25 mouse cellular contexts compared by ENCODE assay signal in the genomic region with DNA sequence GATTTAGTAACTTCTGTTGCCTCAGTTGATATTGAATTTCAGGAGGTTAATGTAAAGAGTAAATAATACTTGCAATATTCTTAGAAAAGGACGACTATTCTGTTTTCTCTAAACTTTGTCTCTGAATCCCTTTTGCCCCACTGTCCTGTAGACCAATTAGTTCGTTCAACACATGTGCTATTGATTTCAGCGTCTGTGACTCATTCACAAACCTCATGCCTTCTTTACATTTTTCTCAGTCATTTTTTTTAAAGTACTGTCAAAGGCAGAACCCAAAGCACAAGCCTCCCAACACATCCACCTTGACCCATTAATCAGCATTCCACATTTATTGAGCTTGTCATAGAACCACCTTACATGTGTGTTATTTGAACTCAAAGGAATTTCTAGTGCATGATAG. TPM values are rescaled to one million over a fixed set of nuclear protein-coding genes. Genes with fewer than 3 reads are reported as not detected.
DNase-seq lines count a peak whose midpoint lies in the region; ATAC-seq and TF ChIP-seq lines count a peak whose summit lies in the region.
"Had no signal": no experiment of that assay in that cellular context is flagged by ENCODE, and none has a peak within 500 bp of the region (broad histone marks: within the 10 kb centered on the region; RNA-seq: fewer than 3 reads in every experiment).

No protein-coding gene starts in this region.

- WGBS in embryonic facial prominence, embryonic 11.5 days = 52% methylated on average over 3 of the region's 3 CpGs
- 61% methylated on average over 3 of the region's 3 CpGs for WGBS in embryonic facial prominence, embryonic 10.5 days
- WGBS in forebrain, embryonic 12.5 days = 83% methylated on average over 3 of the region's 3 CpGs

- no peak for TF ChIP-seq POLR2A in CH12.LX (IDR thresholded peaks at IDR 0.05; ENCODE audit: low read depth, low read length)

- H3K4me3 ChIP-seq in embryonic facial prominence, embryonic 11.5 days (ENCODE audit: low read depth, low read length) = no peak overlapping the region
- no peak overlapping the region for H3K4me3 ChIP-seq in embryonic facial prominence, embryonic 10.5 days
- no peak overlapping the region for H3K4me3 ChIP-seq in CH12.LX (replicated peaks in 1 of 3; ENCODE audit: low read depth in 2 of 3, low read length in 2 of 3, poor library complexity in 1 of 3)
- no peak overlapping the region for H3K4me3 ChIP-seq in forebrain, embryonic 12.5 days (replicated peaks)

- H3K27me3 ChIP-seq in embryonic facial prominence, embryonic 11.5 days (ENCODE audit: control insufficient read depth, insufficient read depth, low read length) = no peaks in the 10 kb centered on the region
- no peaks in the 10 kb centered on the region for H3K27me3 ChIP-seq in embryonic facial prominence, embryonic 10.5 days (replicated peaks; ENCODE audit: low read depth, poor library complexity, severe bottlenecking)
- H3K27me3 ChIP-seq in CH12.LX (replicated peaks) = no peaks in the 10 kb centered on the region
- no peaks in the 10 kb centered on the region for H3K27me3 ChIP-seq in forebrain, embryonic 12.5 days

- H3K27ac ChIP-seq in embryonic facial prominence, embryonic 11.5 days (replicated peaks; ENCODE audit: low read depth, low read length) = no peak overlapping the region
- no peak overlapping the region for H3K27ac ChIP-seq in embryonic facial prominence, embryonic 10.5 days (replicated peaks)
- no peak overlapping the region for H3K27ac ChIP-seq in CH12.LX (ENCODE audit: insufficient read depth, low read depth)
- H3K27ac ChIP-seq in forebrain, embryonic 12.5 days = no peak overlapping the region

- no peak for TF ChIP-seq EP300 in CH12.LX (IDR thresholded peaks at IDR 0.05; ENCODE audit: low read length)

- TF ChIP-seq RAD21 in CH12.LX (IDR thresholded peaks at IDR 0.05; ENCODE audit: low read depth, low read length) = no peak

- H3K36me3 ChIP-seq in embryonic facial prominence, embryonic 11.5 days (replicated peaks; ENCODE audit: control insufficient read depth, insufficient read depth, low read depth, low read length) = no peaks in the 10 kb centered on the region
- no peaks in the 10 kb centered on the region for H3K36me3 ChIP-seq in embryonic facial prominence, embryonic 10.5 days (replicated peaks)
- no peaks in the 10 kb centered on the region for H3K36me3 ChIP-seq in CH12.LX (replicated peaks in 1 of 2; ENCODE audit: control insufficient read depth in 1 of 2, insufficient read depth in 1 of 2, low read length in 1 of 2)
- no peaks in the 10 kb centered on the region for H3K36me3 ChIP-seq in forebrain, embryonic 12.5 days (replicated peaks)
- H3K36me3 ChIP-seq: G1E had no signal

- no peak overlapping the region for H3K9ac ChIP-seq in embryonic facial prominence, embryonic 11.5 days (replicated peaks; ENCODE audit: low read length)
- no peak overlapping the region for H3K9ac ChIP-seq in CH12.LX (ENCODE audit: insufficient read depth, low read depth)
- H3K9ac ChIP-seq in forebrain, embryonic 12.5 days = no peak overlapping the region

- no peaks in the 10 kb centered on the region for H3K9me3 ChIP-seq in embryonic facial prominence, embryonic 11.5 days (replicated peaks; ENCODE audit: control insufficient read depth, low read length)
- no peaks in the 10 kb centered on the region for H3K9me3 ChIP-seq in embryonic facial prominence, embryonic 10.5 days
- H3K9me3 ChIP-seq in CH12.LX (replicated peaks; ENCODE audit: low read length) = no peaks in the 10 kb centered on the region
- no peaks in the 10 kb centered on the region for H3K9me3 ChIP-seq in forebrain, embryonic 12.5 days
- H3K9me3 ChIP-seq: G1E had no signal

- no peak overlapping the region for H3K4me2 ChIP-seq in embryonic facial prominence, embryonic 11.5 days (ENCODE audit: low read depth, low read length)
- H3K4me2 ChIP-seq in CH12.LX (ENCODE audit: insufficient read depth, low read depth, poor library complexity, severe bottlenecking) = no peak overlapping the region
- no peak overlapping the region for H3K4me2 ChIP-seq in forebrain, embryonic 12.5 days

- DNase-seq in embryonic facial prominence, embryonic 11.5 days (ENCODE audit: low spot score) = peak; percentile 10
- DNase-seq in embryonic facial prominence, embryonic 10.5 days (ENCODE audit: low spot score) = no peak
- peak; percentile 74 for DNase-seq in 3T3-L1 (ENCODE audit: low read depth, low spot score)
- DNase-seq in CH12.LX (ENCODE audit: extremely low read depth) = no peak
- peak; percentile 58 for DNase-seq in NIH3T3 (ENCODE audit: low read depth)
- DNase-seq in ovary, postnatal 36 days (ENCODE audit: low spot score) = no peak
- no peak for DNase-seq in MN1 (ENCODE audit: low spot score)
- DNase-seq: adrenal gland, adult 2 months; adrenal gland, adult 8-10 months; adrenal gland, postnatal 10 days; adrenal gland, postnatal 14 days; adrenal gland, postnatal 25 days; adrenal gland, postnatal 36 days; B cell, adult 2 months; cerebellum, adult 11 months; cerebellum, adult 11-12 months; cerebellum, adult 18-20 months; cerebellum, adult 2 months; cerebellum, adult 8-10 months; cerebellum, adult 9-10 months had no signal

- H3K4me1 ChIP-seq in embryonic facial prominence, embryonic 11.5 days (ENCODE audit: control insufficient read depth, insufficient read depth, low read length) = no peaks in the 10 kb centered on the region
- no peaks in the 10 kb centered on the region for H3K4me1 ChIP-seq in embryonic facial prominence, embryonic 10.5 days
- H3K4me1 ChIP-seq in CH12.LX (ENCODE audit: control insufficient read depth in 1 of 2, insufficient read depth in 2 of 2) = peaks cover 2 to 6% of the 10 kb centered on the region in 2 experiments; a peak in 2 of 4 replicates
- H3K4me1 ChIP-seq in forebrain, embryonic 12.5 days = no peaks in the 10 kb centered on the region

- no peak for TF ChIP-seq CTCF in CH12.LX (conservative IDR thresholded peaks at IDR 0.05 in 1 of 2, IDR thresholded peaks at IDR 0.05 in 1 of 2; ENCODE audit: low read depth in 2 of 2, low read length in 2 of 2)

- no peaks in the 10 kb centered on the region for H3K79me2 ChIP-seq in CH12.LX (replicated peaks; ENCODE audit: control insufficient read depth, extremely low read depth, insufficient read depth, poor library complexity, severe bottlenecking)

- no peak for ATAC-seq in embryonic facial prominence, embryonic 11.5 days (replicated peaks; ENCODE audit: insufficient number of reproducible peaks, low FRiP score, low TSS enrichment, low read depth)
- ATAC-seq in forebrain, embryonic 12.5 days (ENCODE audit: low FRiP score) = no peak
- ATAC-seq: activated CD4-positive, CD25-positive, alpha-beta regulatory T cell, adult 4 months; CD4-positive, CD25-positive, alpha-beta regulatory T cell, adult 4 months; Patski had no signal

- dilution Hi-C loops in CH12.LX (cut with MboI; ENCODE audit: extremely low pct_ligation_motif_present, extremely low pct_unique_long_range_greater_than_20kb, low sequenced_read_pairs) = no loop called here

- in situ Hi-C loops in CH12.LX (cut with MboI; ENCODE audit: low pct_ligation_motif_present, low pct_unique_long_range_greater_than_20kb, low sequenced_read_pairs) = loop anchor here (10.0 kb wide), 1 partner anchor 76 kb away; no protein-coding TSS in a partner anchor

TF ChIP-seq in CH12.LX, 34 proteins besides CTCF, POLR2A, EP300 and RAD21:
- TF ChIP-seq GABPA (IDR thresholded peaks at IDR 0.05; ENCODE audit: insufficient replicate concordance, low read depth, low read length) (no peak), ZNF384 (IDR thresholded peaks at IDR 0.05; ENCODE audit: low read depth, low read length) (0 out of 2 replicates have a peak, but pooled peaks have one; percentile 8)

RNA-seq across cellular contexts. Expression of a gene that starts 6.6 kb away (rescaled TPM):
- 30.1 and 33.6 TPM in 2 replicates for polyA plus RNA-seq in embryonic facial prominence, embryonic 11.5 days (2014; fragmentation: Nextera tagmentation; extraction: Ambion mirVana)
- polyA plus RNA-seq in embryonic facial prominence, embryonic 10.5 days (2016; fragmentation: Nextera tagmentation; extraction: Ambion mirVana) = 44.6 and 48.3 TPM in 2 replicates
- total RNA-seq in CH12.LX (2012; rRNA removed) = 22.1 and 26.2 TPM in 2 replicates
- total RNA-seq in CH12.LX (2014; rRNA removed) = 20.6 and 22.1 TPM in 2 replicates
- 20.7 and 21.6 TPM in 2 replicates for polyA plus RNA-seq in CH12.LX (2012; ENCODE audit: insufficient read length, low read depth)
- 40.7 and 43.3 TPM in 2 replicates for polyA plus RNA-seq in forebrain, embryonic 12.5 days (2016; fragmentation: Nextera tagmentation; extraction: Ambion mirVana)

Comparison
In these comparisons a context has a peak if more than half of its experiments do, and no peak if none do; other contexts are left out.
1. DNase-seq: peak in embryonic facial prominence, embryonic 11.5 days (single experiment), 3T3-L1 (single experiment) and NIH3T3 (single experiment); none in embryonic facial prominence, embryonic 10.5 days (single experiment), CH12.LX (single experiment), ovary, postnatal 36 days (single experiment) and MN1 (single experiment).